Mouse (Mus musculus) heart, postnatal 25 days (tissue): Measurements from ENCODE around the gene Anks1b. TPM values are rescaled to one million over a fixed set of nuclear protein-coding genes. Genes with fewer than 3 reads are reported as not detected.

Experiments
- DNase-seq: peaks from one replicate; pipeline ENCODE4 v3.0.0; 2022; ENCODE audit warnings: low spot score
- intact Hi-C: fragments of 180-260 bp; cut with DNase I; formaldehyde crosslinking; loops from one replicate; pipeline ENCODE4 v1.15.1; 2025
- total RNA-seq, 2 experiments: library from RNA; stranded (reverse); gene quantifications; 2 replicates each; pipeline ENCODE4 v1.2.3; 2021

Gene Anks1b
- total RNA-seq, 2 experiments from 2014 or later, result 0.48 to 0.70 TPM

DNA sequence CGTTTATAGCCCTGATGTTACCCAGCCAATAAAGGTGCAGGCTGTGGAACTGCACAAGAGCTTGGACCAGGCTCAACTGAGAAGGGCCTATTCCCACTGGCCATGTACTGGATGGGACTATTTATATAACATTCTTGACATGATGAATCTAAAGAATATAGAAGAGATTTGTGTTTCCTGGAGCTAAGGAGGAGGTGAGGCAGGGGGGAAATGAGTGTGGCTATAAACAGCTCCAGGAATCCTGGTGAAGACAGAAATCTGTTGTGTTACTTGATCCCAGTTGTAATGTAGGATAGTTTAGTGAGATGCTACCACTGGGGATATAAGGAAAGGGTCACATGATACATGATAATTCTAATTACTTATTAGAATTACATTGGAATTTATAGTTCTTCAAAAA lies 472.1 kb downstream of the Anks1b start:
- DNase-seq, result no peak
- intact Hi-C loops, result no loop called here

DNA sequence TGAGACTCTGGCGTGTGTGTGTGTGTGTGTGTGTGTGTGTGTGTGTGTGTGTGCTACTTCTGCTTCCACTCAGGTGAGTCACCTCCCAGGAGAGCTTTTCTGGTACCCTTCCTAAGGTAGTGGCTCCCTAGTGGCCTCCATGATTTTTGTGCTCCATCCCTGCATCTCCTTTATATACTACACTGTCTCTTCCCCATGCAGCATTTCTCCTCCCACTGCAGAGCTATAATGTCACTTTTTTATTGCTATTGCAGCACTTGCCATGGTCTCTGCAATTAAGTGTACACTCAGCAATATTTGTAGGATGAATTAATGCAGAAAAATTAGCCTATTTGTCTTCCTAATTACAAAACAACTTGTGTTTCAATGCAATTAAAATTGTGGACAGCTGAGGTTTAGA lies 482.9 kb downstream of the Anks1b start:
- no peak for DNase-seq
- intact Hi-C loops, result no loop called here

DNA sequence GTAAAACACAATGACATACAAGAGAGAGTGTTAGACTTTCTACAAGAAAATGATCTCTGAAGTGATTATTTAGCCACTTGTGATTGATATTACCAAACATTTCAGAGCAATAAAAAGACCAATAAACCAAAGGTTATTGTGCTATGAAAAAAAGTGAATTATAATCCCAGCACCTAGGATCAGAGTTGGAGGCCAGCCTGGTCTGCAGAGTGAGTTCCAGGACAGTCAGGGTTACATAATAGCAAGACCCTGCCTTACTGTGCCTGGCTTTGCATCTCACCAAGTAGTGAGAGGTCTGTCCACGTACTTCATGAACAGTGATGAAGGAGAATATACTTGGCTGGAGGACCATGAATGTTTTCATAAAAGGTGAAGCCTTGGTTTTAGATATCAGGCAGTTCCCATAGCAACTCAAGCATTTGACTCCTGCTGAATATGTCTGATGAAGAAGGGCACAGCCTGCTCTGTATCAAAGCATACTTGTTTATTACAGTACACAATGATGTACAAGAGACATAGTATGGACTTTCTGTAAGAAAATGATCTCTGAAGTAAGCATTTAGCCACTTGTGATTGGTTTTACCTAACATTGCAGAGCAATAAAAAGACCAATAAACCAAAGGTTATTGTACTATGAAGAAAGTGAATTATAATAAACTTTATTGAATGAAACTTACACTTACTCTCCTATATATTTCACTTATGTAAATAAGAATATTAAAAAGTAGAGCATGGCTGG lies 484.0 kb downstream of the Anks1b start:
- DNase-seq, result no peak
- intact Hi-C loops, result no loop called here

GRCm38 (mm10) chr10:90369015-90369414 lies 495.7 kb downstream of the Anks1b start:
- intact Hi-C loops, result no loop called here

DNA sequence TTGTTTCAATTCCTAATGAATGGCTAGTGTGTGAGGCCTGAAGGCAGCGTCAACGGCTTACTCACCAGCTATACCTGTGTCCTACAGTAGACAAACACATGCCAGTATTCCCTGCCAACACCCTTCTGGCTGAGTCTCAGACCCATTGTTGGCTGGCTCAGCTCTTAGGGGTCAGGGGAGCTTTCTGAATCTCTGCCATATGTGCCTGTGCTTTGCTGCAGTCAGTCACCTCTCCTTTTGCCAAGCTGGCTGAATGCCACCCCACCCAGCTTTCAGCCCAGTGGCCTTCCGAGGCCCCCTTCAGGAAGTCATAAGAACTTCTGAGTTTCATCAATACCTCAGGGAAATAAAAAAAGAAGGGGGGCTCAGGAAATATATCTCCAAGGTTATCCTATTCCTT lies 497.4 kb downstream of the Anks1b start:
- intact Hi-C loops, result no loop called here

More at GRCm38 (mm10) chr10:90369015-90369414, 495.7 kb downstream of the Anks1b start:
- DNase-seq, result no peak

DNA sequence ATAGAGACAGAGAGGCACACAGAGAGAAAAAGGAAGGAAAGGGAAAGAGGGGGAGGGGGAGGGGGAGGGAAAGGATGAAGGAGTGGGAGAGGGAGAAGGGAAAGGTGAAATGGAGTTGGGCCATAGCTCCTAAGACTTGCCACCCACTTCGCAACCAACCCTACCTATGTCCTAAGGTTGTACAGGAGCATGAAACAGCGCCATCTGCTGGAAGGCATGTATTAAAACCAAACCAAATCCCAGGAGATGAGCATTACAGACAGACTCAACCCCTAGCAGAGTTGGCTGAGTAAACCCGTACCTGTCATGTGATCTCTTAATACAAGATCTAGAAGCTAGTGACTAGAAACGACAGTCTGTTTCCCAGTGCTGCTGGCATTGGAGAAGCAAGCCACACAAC lies 500.2 kb downstream of the Anks1b start:
- intact Hi-C loops, result no loop called here
- DNase-seq, result no peak

More for the DNA sequence above, 497.4 kb downstream of the Anks1b start:
- no peak for DNase-seq

DNA sequence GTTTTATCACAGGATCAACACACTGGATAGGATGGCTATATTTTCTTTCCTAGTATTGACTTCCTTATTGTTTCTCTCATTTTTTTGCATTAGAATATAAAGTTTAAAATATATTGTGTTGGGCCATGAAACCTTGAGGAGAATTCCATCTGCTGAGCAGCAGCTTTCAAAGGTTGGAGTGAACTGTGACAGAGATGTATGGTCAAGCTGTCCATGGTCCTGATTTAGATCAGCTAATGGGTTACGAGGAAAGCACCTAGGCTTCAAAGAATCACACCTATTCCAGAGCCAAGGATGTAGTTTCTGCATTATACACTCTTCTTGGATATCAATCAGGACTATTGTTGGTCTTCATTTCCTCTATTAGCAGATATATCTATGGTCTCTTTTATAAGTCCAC lies 503.3 kb downstream of the Anks1b start:
- intact Hi-C loops, result no loop called here
- no peak for DNase-seq

- intact Hi-C loops, result no loop called here
- DNase-seq, result no peak
These were observed 506.8 kb downstream of the Anks1b start for GRCm38 (mm10) chr10:90380062-90380461.

DNA sequence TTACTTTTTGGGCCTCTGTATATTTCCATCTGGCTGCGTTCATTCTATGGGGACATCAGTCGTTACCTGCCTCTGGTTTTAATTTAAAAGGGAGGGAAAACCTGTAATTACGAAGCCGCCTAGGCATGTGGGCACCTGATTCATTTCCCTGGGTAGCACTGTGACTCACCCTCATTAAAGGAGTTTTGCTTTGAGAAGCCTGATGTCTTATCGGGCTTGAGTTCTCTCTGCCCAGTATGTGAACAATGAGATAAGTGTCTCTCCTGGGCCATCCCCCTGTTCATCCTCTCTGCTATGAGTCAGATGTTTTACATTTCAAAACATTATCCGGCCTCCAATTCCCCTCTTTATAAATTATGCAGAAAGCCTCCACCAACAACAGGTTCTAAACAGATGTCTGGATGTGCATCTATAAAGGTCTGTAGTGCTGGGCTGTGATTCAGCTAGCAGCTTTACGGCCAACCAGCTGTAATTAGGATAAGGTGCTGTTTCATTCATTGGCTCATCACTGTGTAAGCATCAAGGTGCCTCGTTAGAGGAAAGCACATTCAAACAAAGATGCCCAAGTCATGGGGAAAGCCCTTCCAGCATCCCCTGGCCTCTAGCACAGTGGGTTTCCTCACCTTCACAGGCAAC lies 507.5 kb downstream of the Anks1b start:
- intact Hi-C loops, result no loop called here
- DNase-seq, result no peak

- no peak for DNase-seq
- intact Hi-C loops, result no loop called here
These were observed 527.1 kb downstream of the Anks1b start for GRCm38 (mm10) chr10:90400382-90400781.

DNA sequence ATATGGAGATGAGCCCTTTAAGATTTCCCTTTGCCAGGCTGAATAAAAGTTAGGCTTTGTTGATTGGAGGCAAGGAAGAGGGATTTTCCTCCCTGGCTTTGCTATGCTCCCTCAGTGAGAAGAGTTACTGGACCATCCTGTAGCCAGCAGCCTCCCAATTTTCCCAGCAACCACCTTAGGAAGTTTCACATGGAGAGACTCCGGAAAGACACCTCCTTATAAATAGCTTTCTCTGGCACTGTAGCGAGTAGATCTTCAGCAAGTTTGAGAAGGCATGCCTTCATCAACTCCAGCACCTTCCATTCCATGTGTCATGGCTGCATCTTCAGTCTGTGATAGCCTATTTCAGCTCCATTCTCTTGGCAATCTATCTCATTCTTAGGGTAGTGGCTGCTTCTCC lies 535.2 kb downstream of the Anks1b start:
- intact Hi-C loops, result no loop called here
- no peak for DNase-seq

DNA sequence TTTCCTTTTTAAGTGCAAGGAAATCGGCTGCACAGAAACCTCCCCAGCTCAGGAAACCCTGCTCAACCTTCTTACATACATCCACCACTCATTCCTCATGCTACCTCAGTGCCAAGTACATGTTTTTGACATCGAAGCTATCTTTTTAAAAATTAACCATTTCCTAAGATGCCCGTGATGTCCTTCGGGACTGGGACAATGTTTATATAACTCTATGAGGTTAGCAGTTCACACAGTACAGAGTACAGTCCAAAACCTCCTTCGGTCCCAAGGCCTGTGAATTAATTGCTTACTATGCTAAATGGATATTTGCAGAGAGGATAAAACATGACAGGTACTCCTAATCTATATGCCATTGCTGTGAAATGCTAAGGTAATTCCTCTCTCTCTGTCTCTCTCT lies 558.2 kb downstream of the Anks1b start:
- intact Hi-C loops, result no loop called here

DNA sequence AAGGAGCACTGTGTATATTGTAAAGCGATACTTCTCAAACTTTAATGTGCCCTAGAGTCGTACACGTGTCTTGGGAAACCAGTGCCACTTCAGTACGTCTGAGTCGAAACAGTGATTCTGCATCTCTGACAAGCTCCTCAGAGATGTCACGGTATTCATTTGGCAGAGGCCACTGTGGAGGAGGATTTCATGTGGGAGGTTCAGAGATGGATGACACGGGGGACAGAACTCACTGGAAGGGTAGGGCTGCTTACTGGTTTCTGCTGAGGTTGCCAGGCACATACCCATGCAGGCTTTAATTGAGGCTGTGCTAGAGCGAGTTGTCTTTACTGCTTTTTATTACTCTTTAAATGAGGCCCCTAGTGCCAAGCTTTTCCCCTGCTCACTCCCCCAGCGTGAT lies 558.7 kb downstream of the Anks1b start:
- no peak for DNase-seq
- intact Hi-C loops, result no loop called here

More for the DNA sequence above, 558.2 kb downstream of the Anks1b start:
- no peak for DNase-seq

GRCm38 (mm10) chr10:90432479-90432878 lies 559.2 kb downstream of the Anks1b start:
- intact Hi-C loops, result no loop called here
- no peak for DNase-seq

DNA sequence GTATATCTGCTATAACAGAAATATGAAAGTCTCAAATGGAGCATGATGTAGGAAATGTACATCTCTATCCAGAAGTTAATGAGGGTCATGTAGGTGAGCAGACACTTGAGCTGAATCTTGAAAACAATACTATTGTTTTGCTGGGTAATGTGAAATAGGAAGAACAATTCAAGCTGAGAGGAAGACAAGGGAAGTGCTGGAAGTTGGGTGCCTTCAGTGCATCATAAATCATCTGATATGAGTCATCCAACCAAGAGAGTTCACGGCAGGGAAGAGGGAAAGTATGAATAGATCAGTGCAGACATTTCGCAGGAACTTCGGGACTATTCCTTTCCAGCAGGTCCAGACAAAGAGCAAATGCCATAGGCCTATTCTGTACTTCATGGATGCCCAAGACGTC lies 567.7 kb downstream of the Anks1b start:
- no peak for DNase-seq
- intact Hi-C loops, result no loop called here

DNA sequence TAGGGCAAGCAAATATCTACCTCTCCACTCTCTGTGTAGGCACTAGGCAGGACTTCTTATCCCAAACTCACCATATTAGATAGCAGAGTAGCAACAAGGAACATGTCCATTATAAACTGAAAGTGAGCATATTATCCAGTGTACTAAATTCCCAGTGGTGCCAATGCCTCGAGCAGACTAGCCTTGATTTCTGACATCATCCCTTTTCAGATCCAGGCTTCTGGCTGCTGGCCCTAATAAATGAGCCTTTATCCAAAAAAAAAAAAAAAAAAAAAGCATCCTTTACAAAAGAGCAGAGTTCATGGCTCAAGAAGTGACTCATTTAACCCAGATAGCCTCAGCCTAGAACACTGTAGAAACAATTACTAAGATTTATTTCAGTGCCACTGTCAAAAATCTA lies 568.3 kb downstream of the Anks1b start:
- no peak for DNase-seq
- intact Hi-C loops, result no loop called here

GRCm38 (mm10) chr10:90464906-90465305 lies 591.6 kb downstream of the Anks1b start:
- intact Hi-C loops, result no loop called here
- no peak for DNase-seq

DNA sequence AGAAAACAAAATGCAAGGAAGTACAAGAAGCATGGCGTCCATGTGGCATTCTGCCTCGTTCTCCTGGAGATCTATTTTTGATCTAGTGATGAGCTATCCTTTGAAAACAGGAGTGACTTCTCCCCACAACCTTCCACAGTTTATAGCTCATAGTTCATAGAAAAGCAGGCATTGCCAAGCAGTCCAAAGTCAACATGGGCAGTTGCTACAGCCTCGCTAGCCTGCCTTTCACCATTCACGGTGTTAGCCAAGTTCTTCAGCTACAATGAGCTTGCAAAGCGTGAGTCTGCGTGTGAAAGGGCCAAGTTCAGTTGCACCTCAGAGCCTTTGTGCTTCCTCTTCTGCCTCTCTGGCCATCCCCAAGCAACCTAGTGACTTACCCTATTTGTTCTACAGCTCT lies 592.1 kb downstream of the Anks1b start:
- intact Hi-C loops, result no loop called here
- no peak for DNase-seq

- no peak for DNase-seq
- intact Hi-C loops, result no loop called here
These were observed 594.2 kb downstream of the Anks1b start for GRCm38 (mm10) chr10:90467546-90467945.

DNA sequence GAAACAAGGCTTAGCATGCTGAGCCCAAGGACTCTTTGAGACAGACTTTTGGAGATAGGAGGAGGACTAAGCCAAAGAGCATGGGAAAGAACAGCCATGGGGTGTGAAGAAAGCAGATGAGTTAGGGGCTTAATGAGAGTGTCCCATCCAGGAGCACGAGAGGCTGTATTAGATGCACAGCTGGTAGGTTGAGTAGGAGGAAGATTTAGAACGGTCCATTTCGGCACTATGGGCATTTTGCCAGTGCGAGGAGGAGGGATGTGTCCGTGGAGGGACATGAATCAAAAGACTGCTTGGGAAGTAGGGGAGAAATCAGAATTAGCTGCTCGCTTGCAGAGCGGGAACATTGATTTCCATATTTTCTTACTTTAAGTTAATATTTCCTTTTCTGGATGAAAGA lies 620.1 kb downstream of the Anks1b start:
- intact Hi-C loops, result no loop called here
- no peak for DNase-seq

DNA sequence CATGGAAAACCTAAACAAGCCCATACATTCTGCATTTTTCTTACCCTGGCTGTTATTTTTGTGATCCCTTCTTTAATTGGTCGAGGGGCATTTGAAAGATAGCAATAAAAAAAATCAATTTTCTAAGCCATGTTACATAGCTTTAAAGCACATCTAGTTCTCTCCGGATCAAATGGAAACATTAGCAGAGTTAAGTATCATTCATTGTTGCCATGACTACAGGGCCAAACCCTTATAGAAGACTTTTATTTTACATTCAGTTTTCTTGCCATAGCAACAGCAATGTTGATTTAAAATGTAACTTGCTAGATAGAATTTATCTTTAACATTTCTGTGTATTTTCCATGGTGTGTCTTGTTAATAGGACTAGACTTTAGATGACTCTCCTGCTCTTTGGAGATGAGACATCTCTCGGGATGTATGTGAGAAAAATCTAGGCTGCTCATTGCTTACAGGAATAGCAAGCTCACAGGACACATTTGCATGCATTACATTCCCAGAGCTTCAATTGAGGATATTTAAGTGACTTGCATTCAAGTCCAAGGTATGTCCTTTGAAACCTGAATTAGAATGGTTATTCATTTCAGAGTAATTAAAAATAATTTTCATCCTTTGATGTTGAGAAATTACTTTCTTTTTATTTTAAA lies 620.8 kb downstream of the Anks1b start:
- intact Hi-C loops, result no loop called here
- no peak for DNase-seq
